Mouse (Mus musculus) CD4-positive, CD25-positive, alpha-beta regulatory T cell, adult 2 months (primary cell): ENCODE data around the gene Sgca.

Experiments
- DNase-seq: peaks from one replicate; pipeline ENCODE4 v3.0.0-alpha.2; 2012; ENCODE audit warnings: low read depth, low spot score

Sgca gene

GRCm38 (mm10) chr11:94945236-94945635 lies 30.9 kb downstream of the Sgca start:
- no peak for DNase-seq

GRCm38 (mm10) chr11:94944295-94944694 lies 31.8 kb downstream of the Sgca start:
- no peak for DNase-seq

- DNase-seq = peak; percentile 40
These were observed 33.1 kb downstream of the Sgca start for GRCm38 (mm10) chr11:94943054-94943453.

- DNase-seq = peak; percentile 76
These were observed 33.7 kb downstream of the Sgca start for GRCm38 (mm10) chr11:94942282-94943023.

GRCm38 (mm10) chr11:94941776-94942175 lies 34.4 kb downstream of the Sgca start:
- no peak for DNase-seq

- no peak for DNase-seq
These were observed 35.0 kb downstream of the Sgca start for GRCm38 (mm10) chr11:94941121-94941520.

GRCm38 (mm10) chr11:94939280-94939679 lies 36.8 kb downstream of the Sgca start:
- peak; percentile 80 for DNase-seq

- no peak for DNase-seq
These were observed 37.8 kb downstream of the Sgca start for GRCm38 (mm10) chr11:94938296-94938695.

GRCm38 (mm10) chr11:94937787-94938186 lies 38.3 kb downstream of the Sgca start:
- DNase-seq = peak; percentile 36

GRCm38 (mm10) chr11:94937335-94937781 lies 38.8 kb downstream of the Sgca start:
- DNase-seq = no peak

- DNase-seq = peak; percentile 90
These were observed 39.3 kb downstream of the Sgca start for GRCm38 (mm10) chr11:94936851-94937295.

GRCm38 (mm10) chr11:94936045-94936444 lies 40.1 kb downstream of the Sgca start, which contains the start of gene Col1a1:
Gene Col1a1 (plus strand): TSS chr11:94936224.
- DNase-seq = no peak

- DNase-seq = no peak
These were observed 41.6 kb downstream of the Sgca start for GRCm38 (mm10) chr11:94934526-94934925.

- DNase-seq = no peak
These were observed 42.5 kb downstream of the Sgca start for GRCm38 (mm10) chr11:94933584-94933983.

GRCm38 (mm10) chr11:94930151-94930550 lies 46.0 kb downstream of the Sgca start:
- DNase-seq = no peak

GRCm38 (mm10) chr11:94929599-94929998 lies 46.5 kb downstream of the Sgca start:
- no peak for DNase-seq

GRCm38 (mm10) chr11:94928820-94929219 lies 47.3 kb downstream of the Sgca start:
- DNase-seq = no peak

- DNase-seq = no peak
These were observed 48.3 kb downstream of the Sgca start for GRCm38 (mm10) chr11:94927771-94928291.

- no peak for DNase-seq
These were observed 49.7 kb downstream of the Sgca start for GRCm38 (mm10) chr11:94926431-94926830.

GRCm38 (mm10) chr11:94924977-94925376 lies 51.1 kb downstream of the Sgca start:
- no peak for DNase-seq

GRCm38 (mm10) chr11:94920996-94921401 lies 55.1 kb downstream of the Sgca start:
- DNase-seq = no peak

- DNase-seq = no peak
These were observed 58.4 kb downstream of the Sgca start for GRCm38 (mm10) chr11:94917717-94918116.

- DNase-seq = no peak
These were observed 59.6 kb downstream of the Sgca start for GRCm38 (mm10) chr11:94916477-94916876.
